Mouse (Mus musculus) brain, embryonic 14.5 days (tissue): ENCODE measurements around the gene Nrde2.

Experiments
- CTCF ChIP-seq: fragments of 200-500 bp; IDR thresholded peaks from 2 replicates; pipeline ENCODE4 v1.5.1; 2012; ENCODE audit warnings: inconsistent platforms, mild to moderate bottlenecking, moderate library complexity, borderline replicate concordance; ENCODE audit not compliant: insufficient read depth, insufficient read length; ENCODE audit errors: extremely low read depth
- POLR2A ChIP-seq: fragments of 200-500 bp; IDR thresholded peaks from 2 replicates; pipeline ENCODE4 v1.6.1; 2012; ENCODE audit warnings: mild to moderate bottlenecking, inconsistent platforms, borderline replicate concordance; ENCODE audit not compliant: poor library complexity, insufficient read depth, insufficient read length, severe bottlenecking; ENCODE audit errors: extremely low read depth

GRCm38 (mm10) chr12:100167502-100167901 lies 8.0 kb upstream of the Nrde2 start:
- TF ChIP-seq CTCF: no peak
- TF ChIP-seq POLR2A: no peak
